Mouse (Mus musculus) retina, postnatal 1 day (tissue): Measurements from ENCODE around the gene Tenm1.

Experiments used
- DNase-seq: peaks from one replicate; pipeline ENCODE4 v3.0.0-alpha.2; 2012

The Tenm1 gene

GRCm38 (mm10) chrX:42718078-42718785 is 710.7 kb downstream of the Tenm1 start:
- DNase-seq, result peak; percentile 73

- DNase-seq, result no peak
Measured at GRCm38 (mm10) chrX:42700291-42700690, 728.6 kb downstream of the Tenm1 start.

GRCm38 (mm10) chrX:42647131-42647530 is 781.8 kb downstream of the Tenm1 start:
- DNase-seq, result peak; percentile 70

- DNase-seq, result no peak
Measured at GRCm38 (mm10) chrX:42580521-42580920, 848.4 kb downstream of the Tenm1 start.

GRCm38 (mm10) chrX:42558683-42559082 is 870.2 kb downstream of the Tenm1 start:
- no peak for DNase-seq

- DNase-seq, result peak; percentile 75
Measured at GRCm38 (mm10) chrX:42557284-42557683, 871.6 kb downstream of the Tenm1 start.

- no peak for DNase-seq
Measured at GRCm38 (mm10) chrX:42548513-42548912, 880.4 kb downstream of the Tenm1 start.

- DNase-seq, result no peak
Measured at GRCm38 (mm10) chrX:42545076-42545475, 883.9 kb downstream of the Tenm1 start.

- DNase-seq, result peak; percentile 75
Measured at GRCm38 (mm10) chrX:42540756-42541053, 888.2 kb downstream of the Tenm1 start.

GRCm38 (mm10) chrX:42540030-42540755 is 888.7 kb downstream of the Tenm1 start:
- DNase-seq, result peak; percentile 48

- no peak for DNase-seq
Measured at GRCm38 (mm10) chrX:42530703-42531102, 898.2 kb downstream of the Tenm1 start.

- DNase-seq, result no peak
Measured at GRCm38 (mm10) chrX:42522868-42523267, 906.1 kb downstream of the Tenm1 start.

- DNase-seq, result peak; percentile 2
Measured at GRCm38 (mm10) chrX:42512567-42512966, 916.4 kb downstream of the Tenm1 start.

- no peak for DNase-seq
Measured at GRCm38 (mm10) chrX:42511105-42511504, 917.8 kb downstream of the Tenm1 start.

GRCm38 (mm10) chrX:42502291-42503043 is 926.5 kb downstream of the Tenm1 start, which contains the start of gene Sh2d1a:
Gene Sh2d1a (plus strand): TSS chrX:42502453.
- DNase-seq, result no peak

- no peak for DNase-seq
Measured at GRCm38 (mm10) chrX:42500538-42500937, 928.4 kb downstream of the Tenm1 start.

GRCm38 (mm10) chrX:42490336-42490735 is 938.6 kb downstream of the Tenm1 start:
- no peak for DNase-seq

GRCm38 (mm10) chrX:42489446-42489845 is 939.5 kb downstream of the Tenm1 start, which contains the start of gene Tex13c2:
Gene Tex13c2 (plus strand): TSS chrX:42489691.
- no peak for DNase-seq
